Mouse (Mus musculus): Measurements from ENCODE around the gene Spast.

DNA sequence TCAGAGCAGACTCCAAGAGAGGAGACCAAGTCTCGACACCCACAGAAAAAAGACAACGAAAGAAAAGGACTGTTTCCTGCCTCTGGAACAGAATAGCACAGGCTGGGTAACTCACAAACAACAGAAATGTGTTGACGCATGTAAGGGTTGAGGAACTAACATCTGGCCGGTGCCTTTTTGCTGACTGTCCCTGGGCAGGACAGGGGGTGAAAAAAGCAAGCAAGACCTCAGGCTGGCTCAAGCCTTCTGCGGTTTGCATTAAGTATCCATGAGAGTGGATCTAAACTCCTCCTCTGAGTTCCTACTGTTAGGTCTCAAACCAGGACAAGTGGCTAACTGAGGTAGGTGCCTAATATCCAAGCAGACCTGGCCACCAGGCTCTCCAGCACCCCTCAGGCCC is 93.8 kb downstream of the Spast start:
- TF ChIP-seq CTCF (IDR thresholded peaks at IDR 0.05; ENCODE audit: control insufficient read depth, insufficient read depth, insufficient read length) (no peak), MYOG (IDR thresholded peaks at IDR 0.05; ENCODE audit: control insufficient read depth, extremely low read depth, insufficient read length) (no peak), MAX (IDR thresholded peaks at IDR 0.05) (no peak), CEBPB (IDR thresholded peaks at IDR 0.05; ENCODE audit: low read depth) (no peak), MYOD1 (IDR thresholded peaks at IDR 0.05; ENCODE audit: control insufficient read depth, insufficient read length, low read depth) (no peak)
